Mouse (Mus musculus) neural tube, embryonic 15.5 days (tissue): ENCODE measurements around the gene Specc1l. TPM values are rescaled to one million over a fixed set of nuclear protein-coding genes. Genes with fewer than 3 reads are reported as not detected.
"Not testable (repeated sequence)": the region's sequence is repeated elsewhere in the genome, so short reads cannot be mapped to it uniquely, and the experiment has no call there.

Experiments used
- ATAC-seq: fragments of 200-750 bp; cut with Nextera tagmentation; 2 replicates; pipeline ENCODE4 v1.8.0; 2017; ENCODE audit warnings: mild to moderate bottlenecking, moderate TSS enrichment, moderate library complexity; ENCODE audit not compliant: low FRiP score
- H3K27ac ChIP-seq: fragments of 300-500 bp; sonication (generic); replicated peaks from 2 replicates; pipeline ENCODE4 v1.5.1; 2015; ENCODE audit warnings: mild to moderate bottlenecking, inconsistent platforms
- H3K27me3 ChIP-seq: fragments of 300-500 bp; sonication (generic); replicated peaks from 2 replicates; pipeline ENCODE4 v1.6.1; 2015; ENCODE audit warnings: inconsistent platforms
- H3K36me3 ChIP-seq: fragments of 300-500 bp; sonication (generic); 2 replicates; pipeline ENCODE4 v1.6.1; 2015; ENCODE audit warnings: inconsistent platforms
- H3K4me1 ChIP-seq: fragments of 300-500 bp; sonication (generic); 2 replicates; pipeline ENCODE4 v1.6.1; 2015; ENCODE audit warnings: inconsistent platforms
- H3K4me2 ChIP-seq: fragments of 300-500 bp; sonication (generic); 2 replicates; pipeline ENCODE4 v1.6.1; 2015; ENCODE audit warnings: inconsistent platforms, mild to moderate bottlenecking, moderate library complexity
- H3K4me3 ChIP-seq: fragments of 300-500 bp; sonication (generic); replicated peaks from 2 replicates; pipeline ENCODE4 v1.5.1; 2015; ENCODE audit warnings: mild to moderate bottlenecking, inconsistent platforms
- H3K9ac ChIP-seq: fragments of 300-500 bp; sonication (generic); replicated peaks from 2 replicates; pipeline ENCODE4 v1.6.1; 2015; ENCODE audit warnings: mild to moderate bottlenecking, inconsistent platforms
- H3K9me3 ChIP-seq: fragments of 300-500 bp; sonication (generic); replicated peaks from 2 replicates; pipeline ENCODE4 v1.6.1; 2016; ENCODE audit warnings: inconsistent platforms
- WGBS: fragments of 180-500 bp; shearing (Covaris S2); methylation state at CpG from one replicate; pipeline ENCODE4 v1.1.7; 2015; ENCODE audit warnings: mixed read lengths; 5-methylcytosine and 5-hydroxymethylcytosine counted together
- polyA plus RNA-seq: library from polyadenylated mRNA; unstranded; fragments of >200 nt; fragmentation: Nextera tagmentation; extraction: Ambion mirVana; gene quantifications from 2 replicates; pipeline ENCODE4 v1.2.1, GENCODE M21; 2015

The Specc1l gene
- polyA plus RNA-seq, 1 experiment from 2014 or later = 25.2 TPM

GRCm38 (mm10) chr10:75337231-75337630, 125.4 kb downstream of the Specc1l start:
- no peaks in the 10 kb centered on the region for H3K36me3 ChIP-seq
- H3K27me3 ChIP-seq = no peaks in the 10 kb centered on the region
- H3K4me1 ChIP-seq = no peaks in the 10 kb centered on the region
- no peak for ATAC-seq
- H3K9me3 ChIP-seq = no peaks in the 10 kb centered on the region
- no peak overlapping the region for H3K4me3 ChIP-seq
- WGBS = 77% methylated on average over 10 of the region's 10 CpGs
- H3K9ac ChIP-seq = no peak overlapping the region
- H3K4me2 ChIP-seq = no peak overlapping the region
- no peak overlapping the region for H3K27ac ChIP-seq

DNA sequence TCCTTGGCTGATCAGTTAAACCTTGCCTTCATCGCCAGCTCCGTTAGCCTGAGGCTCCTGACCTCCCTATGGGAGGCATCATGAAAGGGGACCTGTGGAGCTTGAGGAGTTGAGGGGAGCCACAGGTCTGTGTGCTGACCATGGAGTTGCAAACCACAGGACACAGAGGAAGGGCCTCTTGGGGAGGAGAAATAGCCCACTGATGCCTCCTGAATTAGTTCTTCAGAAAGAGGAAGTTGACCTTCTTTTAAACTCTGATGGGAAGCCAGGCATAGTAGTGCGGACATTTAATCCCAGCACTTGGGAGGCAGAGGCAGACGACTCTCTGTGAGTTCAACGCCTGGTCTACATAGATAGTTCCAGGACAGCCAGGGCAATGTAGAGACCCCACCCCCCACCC, 127.0 kb downstream of the Specc1l start:
- Histone ChIP-seq H3K36me3 (no peaks in the 10 kb centered on the region), H3K27me3 (no peaks in the 10 kb centered on the region), H3K9ac (no peak overlapping the region), H3K9me3 (no peaks in the 10 kb centered on the region), H3K4me1 (no peaks in the 10 kb centered on the region), H3K4me3 (no peak overlapping the region), H3K4me2 (no peak overlapping the region), H3K27ac (no peak overlapping the region)
- WGBS = 86% methylated on average over 5 of the region's 5 CpGs
- ATAC-seq = no peak

DNA sequence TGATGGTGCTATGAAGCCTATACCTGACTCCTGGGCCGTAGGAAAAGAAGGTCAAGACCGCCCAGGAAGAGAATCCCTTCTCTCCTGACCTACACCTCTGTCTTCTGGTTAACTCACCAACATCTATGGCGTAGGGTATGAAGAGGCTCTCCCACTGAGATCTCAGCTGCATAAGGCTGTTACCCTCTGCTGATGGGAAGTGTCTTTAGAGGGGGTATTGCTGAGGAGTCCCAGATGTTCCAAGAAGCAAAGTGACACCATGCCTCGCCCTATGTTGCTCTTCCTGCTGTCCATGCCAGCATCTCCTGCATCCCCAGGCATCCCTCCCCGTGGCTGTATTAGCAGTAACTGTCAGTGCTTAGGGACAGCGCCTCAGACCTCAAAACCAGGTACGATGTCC, 127.5 kb downstream of the Specc1l start:
- no peaks in the 10 kb centered on the region for H3K9me3 ChIP-seq
- no peaks in the 10 kb centered on the region for H3K36me3 ChIP-seq
- H3K4me3 ChIP-seq = no peak overlapping the region
- H3K4me2 ChIP-seq = no peak overlapping the region
- no peak overlapping the region for H3K27ac ChIP-seq
- no peaks in the 10 kb centered on the region for H3K27me3 ChIP-seq
- no peak overlapping the region for H3K9ac ChIP-seq
- H3K4me1 ChIP-seq = no peaks in the 10 kb centered on the region
- WGBS = 92% methylated on average over 7 of the region's 7 CpGs
- no peak for ATAC-seq

GRCm38 (mm10) chr10:75341936-75342335, 130.1 kb downstream of the Specc1l start:
- H3K9ac ChIP-seq = no peak overlapping the region
- no peaks in the 10 kb centered on the region for H3K27me3 ChIP-seq
- H3K27ac ChIP-seq = no peak overlapping the region
- no peaks in the 10 kb centered on the region for H3K4me1 ChIP-seq
- no peak for ATAC-seq
- H3K36me3 ChIP-seq = no peaks in the 10 kb centered on the region
- WGBS = 38% methylated on average over 8 of the region's 8 CpGs
- no peak overlapping the region for H3K4me2 ChIP-seq
- no peak overlapping the region for H3K4me3 ChIP-seq
- H3K9me3 ChIP-seq = no peaks in the 10 kb centered on the region

- H3K4me1 ChIP-seq, H3K27ac ChIP-seq, H3K27me3 ChIP-seq, ATAC-seq, H3K4me2 ChIP-seq, H3K9ac ChIP-seq, H3K9me3 ChIP-seq, H3K4me3 ChIP-seq, H3K36me3 ChIP-seq: not testable (repeated sequence)
- 63% methylated on average over 1 of the region's 1 CpGs for WGBS
Measured at GRCm38 (mm10) chr10:75344563-75344962, 132.7 kb downstream of the Specc1l start.

DNA sequence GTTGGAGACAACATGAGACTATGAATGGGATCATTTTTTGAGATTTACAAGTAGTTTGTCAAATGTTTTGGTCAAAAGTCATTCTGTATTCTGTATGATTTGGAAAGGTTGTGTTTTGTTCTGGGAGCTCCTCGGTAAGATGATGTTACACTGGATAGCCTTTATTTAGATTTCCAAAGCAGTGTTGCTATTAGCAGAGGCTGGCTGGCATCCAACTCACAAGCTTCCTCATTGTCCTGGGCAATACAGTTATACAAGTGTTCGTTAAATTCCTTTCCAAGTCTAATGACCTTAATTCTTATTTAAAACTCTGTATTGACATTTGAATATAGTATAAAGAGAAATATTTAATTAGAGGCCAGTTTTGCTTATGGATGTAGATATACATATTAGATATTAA, 133.4 kb downstream of the Specc1l start:
- H3K9me3 ChIP-seq = no peaks in the 10 kb centered on the region
- no peak overlapping the region for H3K27ac ChIP-seq
- no peak overlapping the region for H3K4me2 ChIP-seq
- H3K27me3 ChIP-seq = no peaks in the 10 kb centered on the region
- ATAC-seq = no peak
- no peaks in the 10 kb centered on the region for H3K4me1 ChIP-seq
- no peak overlapping the region for H3K9ac ChIP-seq
- H3K4me3 ChIP-seq = no peak overlapping the region
- WGBS = 56% methylated on average over 2 of the region's 2 CpGs
- H3K36me3 ChIP-seq = no peaks in the 10 kb centered on the region

DNA sequence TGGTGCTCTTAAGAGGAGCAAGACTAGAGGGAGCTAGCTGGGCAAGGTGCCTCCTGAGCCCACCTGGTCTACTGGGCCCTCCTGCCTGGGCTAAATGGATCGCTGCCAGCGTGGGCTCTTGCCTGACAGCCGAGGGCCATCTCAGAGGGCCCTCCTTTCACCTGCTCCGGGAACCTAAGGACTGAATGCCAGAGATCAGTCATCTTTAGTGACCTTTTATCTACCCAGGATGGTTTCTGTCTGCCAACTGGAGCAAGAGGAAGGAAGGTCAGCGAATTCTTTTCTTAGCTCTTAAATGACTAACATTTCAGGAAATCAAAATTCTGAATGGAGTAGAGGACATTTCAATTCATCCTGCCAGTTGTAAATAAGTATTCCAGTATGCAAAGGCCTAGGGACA, 138.7 kb downstream of the Specc1l start:
- no peaks in the 10 kb centered on the region for H3K9me3 ChIP-seq
- H3K4me1 ChIP-seq = no peaks in the 10 kb centered on the region
- H3K27ac ChIP-seq = no peak overlapping the region
- WGBS = 87% methylated on average over 5 of the region's 5 CpGs
- H3K9ac ChIP-seq = no peak overlapping the region
- H3K4me2 ChIP-seq = no peak overlapping the region
- no peaks in the 10 kb centered on the region for H3K27me3 ChIP-seq
- no peak overlapping the region for H3K4me3 ChIP-seq
- no peaks in the 10 kb centered on the region for H3K36me3 ChIP-seq
- ATAC-seq = no peak

DNA sequence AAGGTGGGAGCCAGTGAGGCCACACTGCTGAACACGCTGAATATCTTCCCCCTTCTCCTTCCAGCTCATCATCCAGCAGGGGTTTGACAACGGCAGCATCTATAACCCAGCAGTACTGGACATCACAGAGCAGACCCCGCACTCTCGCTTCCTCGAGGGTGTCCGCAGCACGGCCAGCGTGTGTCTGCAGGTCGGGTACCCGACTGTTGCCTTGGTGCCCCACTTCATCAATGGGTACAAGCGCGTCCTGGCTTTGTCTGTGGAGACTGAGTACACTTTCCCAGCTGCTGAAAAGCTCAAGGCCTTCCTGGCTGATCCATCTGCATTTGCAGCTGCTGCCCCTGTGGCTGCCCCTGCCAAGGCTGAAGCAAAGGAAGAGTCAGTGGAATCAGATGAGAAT, 140.7 kb downstream of the Specc1l start:
- H3K4me1 ChIP-seq = no peaks in the 10 kb centered on the region
- H3K27me3 ChIP-seq = no peaks in the 10 kb centered on the region
- no peaks in the 10 kb centered on the region for H3K9me3 ChIP-seq
- no peak overlapping the region for H3K27ac ChIP-seq
- ATAC-seq = no peak
- no peak overlapping the region for H3K4me3 ChIP-seq
- no peak overlapping the region for H3K9ac ChIP-seq
- WGBS = 93% methylated on average over 12 of the region's 12 CpGs
- no peak overlapping the region for H3K4me2 ChIP-seq
- H3K36me3 ChIP-seq = no peaks in the 10 kb centered on the region

- not testable (repeated sequence) for H3K27ac ChIP-seq, H3K9me3 ChIP-seq, H3K4me3 ChIP-seq, H3K36me3 ChIP-seq, ATAC-seq, H3K4me2 ChIP-seq, H3K27me3 ChIP-seq, H3K9ac ChIP-seq, H3K4me1 ChIP-seq
- WGBS = 75% methylated on average over 9 of the region's 9 CpGs
Measured at GRCm38 (mm10) chr10:75353838-75354241, 142.0 kb downstream of the Specc1l start.

GRCm38 (mm10) chr10:75355341-75355740, 143.5 kb downstream of the Specc1l start:
- Histone ChIP-seq H3K27me3 (no peaks in the 10 kb centered on the region), H3K9me3 (no peaks in the 10 kb centered on the region), H3K4me3 (no peak overlapping the region), H3K36me3 (no peaks in the 10 kb centered on the region), H3K9ac (no peak overlapping the region), H3K4me2 (no peak overlapping the region), H3K27ac (no peak overlapping the region), H3K4me1 (no peaks in the 10 kb centered on the region)
- 86% methylated on average over 4 of the region's 4 CpGs for WGBS
- no peak for ATAC-seq

Other genes with a start within 250 kb of the Specc1l start
- gene Gnaz, start 244.9 kb upstream of the Specc1l start, polyA plus RNA-seq = 70.2 and 87.5 TPM in 2 replicates
- gene Rsph14, start 179.5 kb upstream of the Specc1l start, polyA plus RNA-seq = 0.46 and 0.58 TPM in 2 replicates
- 16.7 and 17.4 TPM in 2 replicates for gene Rab36, start 175.0 kb upstream of the Specc1l start, polyA plus RNA-seq
- 13.9 and 15.6 TPM in 2 replicates for gene Bcr, start 151.5 kb upstream of the Specc1l start, polyA plus RNA-seq
- 3.3 and 4.6 TPM in 2 replicates for gene Adora2a, start 104.8 kb downstream of the Specc1l start, polyA plus RNA-seq
- gene Upb1, start 189.0 kb downstream of the Specc1l start, polyA plus RNA-seq = 0.23 and 0.51 TPM in 2 replicates